Mouse (Mus musculus) erythroblast, embryonic 14.5 days (primary cell): Measurements from ENCODE around the gene Copg2. TPM values are rescaled to one million over a fixed set of nuclear protein-coding genes. Genes with fewer than 3 reads are reported as not detected.

ENCODE experiments used
- H3K27me3 ChIP-seq: 2 replicates; pipeline ENCODE4 v1.6.1; 2012; ENCODE audit warnings: inconsistent platforms; ENCODE audit not compliant: control insufficient read depth
- H3K36me3 ChIP-seq: 2 replicates; pipeline ENCODE4 v1.6.1; 2012; ENCODE audit warnings: mild to moderate bottlenecking, inconsistent platforms; ENCODE audit not compliant: control insufficient read depth
- H3K4me1 ChIP-seq: 2 replicates; pipeline ENCODE4 v1.6.1; 2012; ENCODE audit warnings: inconsistent platforms; ENCODE audit not compliant: control insufficient read depth
- H3K4me3 ChIP-seq: replicated peaks from 2 replicates; pipeline ENCODE3; 2012; ENCODE audit warnings: moderate library complexity, mild to moderate bottlenecking, inconsistent platforms
- H3K9me3 ChIP-seq: 2 replicates; pipeline ENCODE4 v1.6.1; 2012; ENCODE audit warnings: low read length, inconsistent platforms, mixed read lengths; ENCODE audit not compliant: control insufficient read depth
- GATA1 ChIP-seq: IDR thresholded peaks from 2 replicates; pipeline ENCODE4 v1.6.1; 2012; ENCODE audit warnings: low read length, inconsistent platforms, mixed read lengths
- TAL1 ChIP-seq: IDR thresholded peaks from 3 replicates; pipeline ENCODE4 v1.6.1; 2012; ENCODE audit warnings: low read length, inconsistent platforms, mixed read lengths
- polyA plus RNA-seq: library from polyadenylated mRNA; stranded (reverse); fragments of >175 nt; gene quantifications from 2 replicates; pipeline ENCODE4 v1.2.3, GENCODE M21; 2012

Copg2 gene
- polyA plus RNA-seq, 1 experiment, result 0.15 TPM

GRCm38 (mm10) chr6:30736864-30737547 lies 159.6 kb downstream of the Copg2 start:
- TF ChIP-seq GATA1, result no peak
- no peak for TF ChIP-seq TAL1
- no peak overlapping the region for H3K4me3 ChIP-seq
- no peaks in the 10 kb centered on the region for H3K36me3 ChIP-seq
- peaks cover 2% of the 10 kb centered on the region; the same call in 1 of the 2 replicates for H3K4me1 ChIP-seq
- H3K9me3 ChIP-seq, result peaks cover 40% of the 10 kb centered on the region
- peaks cover 80% of the 10 kb centered on the region for H3K27me3 ChIP-seq

DNA sequence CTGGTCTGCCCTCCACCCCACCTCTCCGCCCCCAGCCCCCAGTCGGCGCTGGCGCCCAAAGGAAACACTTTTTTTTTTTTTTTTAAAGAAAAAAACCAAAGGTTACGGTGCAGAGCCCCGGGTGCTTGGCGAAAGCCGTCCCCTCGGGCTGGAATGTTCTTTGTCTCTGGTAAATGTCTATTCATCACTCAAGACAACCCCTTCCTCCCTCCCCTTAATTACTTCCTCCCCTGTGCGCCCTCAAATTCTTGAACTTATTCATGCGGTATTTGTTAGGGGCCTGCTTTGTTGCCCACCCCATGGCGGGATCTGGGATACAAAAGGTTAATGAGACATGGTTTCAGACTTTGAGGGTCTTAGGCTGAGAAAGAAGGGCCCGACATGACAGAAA lies 160.2 kb downstream of the Copg2 start:
- peaks cover 2% of the 10 kb centered on the region; the same call in 1 of the 2 replicates for H3K4me1 ChIP-seq
- no peak overlapping the region for H3K4me3 ChIP-seq
- H3K27me3 ChIP-seq, result peaks cover 80% of the 10 kb centered on the region
- no peaks in the 10 kb centered on the region for H3K36me3 ChIP-seq
- peaks cover 40% of the 10 kb centered on the region for H3K9me3 ChIP-seq
- no peak for TF ChIP-seq TAL1

DNA sequence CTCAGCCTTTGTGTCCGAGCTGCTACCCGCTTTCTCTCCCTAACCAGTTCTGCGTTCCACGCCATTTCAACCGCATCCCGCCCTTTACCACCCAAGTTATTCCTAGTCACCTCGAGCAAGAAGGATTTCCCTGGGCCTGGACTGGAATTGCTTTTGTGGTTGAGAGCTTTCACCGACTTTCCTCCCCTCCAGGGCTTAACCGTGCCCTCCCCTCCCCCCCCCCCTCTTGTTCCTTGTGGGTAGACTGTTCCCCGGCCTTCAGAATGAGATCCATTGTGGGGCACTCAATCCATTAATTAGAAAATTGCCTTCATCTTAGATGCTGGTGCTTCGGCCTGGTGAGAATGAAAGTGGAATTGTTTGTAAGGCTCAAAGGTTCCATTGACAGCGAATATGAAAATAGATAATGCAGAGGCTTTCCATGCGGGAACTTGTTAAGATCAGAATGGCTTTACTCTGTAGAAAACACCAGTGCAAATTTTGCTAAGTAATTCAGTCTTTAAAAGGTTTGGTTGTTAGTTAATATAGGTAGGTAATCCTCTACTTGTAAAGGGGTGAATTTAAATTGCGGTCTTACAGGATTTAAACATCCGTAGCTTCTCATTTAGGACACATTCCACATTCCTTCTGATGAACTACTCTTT lies 160.7 kb downstream of the Copg2 start:
- Histone ChIP-seq H3K27me3 (peaks cover 80% of the 10 kb centered on the region), H3K36me3 (no peaks in the 10 kb centered on the region), H3K4me3 (no peak overlapping the region), H3K4me1 (peaks cover 2% of the 10 kb centered on the region; the same call in 1 of the 2 replicates), H3K9me3 (peaks cover 40% of the 10 kb centered on the region)
- no peak for TF ChIP-seq TAL1
- no peak for TF ChIP-seq GATA1

GRCm38 (mm10) chr6:30734988-30735727 lies 161.4 kb downstream of the Copg2 start:
- H3K27me3 ChIP-seq, result peaks cover 79% of the 10 kb centered on the region
- peaks cover 40% of the 10 kb centered on the region for H3K9me3 ChIP-seq
- no peaks in the 10 kb centered on the region for H3K36me3 ChIP-seq
- H3K4me3 ChIP-seq, result no peak overlapping the region
- TF ChIP-seq TAL1 (no peak), GATA1 (no peak)
- H3K4me1 ChIP-seq, result peaks cover 2% of the 10 kb centered on the region; the same call in 1 of the 2 replicates

DNA sequence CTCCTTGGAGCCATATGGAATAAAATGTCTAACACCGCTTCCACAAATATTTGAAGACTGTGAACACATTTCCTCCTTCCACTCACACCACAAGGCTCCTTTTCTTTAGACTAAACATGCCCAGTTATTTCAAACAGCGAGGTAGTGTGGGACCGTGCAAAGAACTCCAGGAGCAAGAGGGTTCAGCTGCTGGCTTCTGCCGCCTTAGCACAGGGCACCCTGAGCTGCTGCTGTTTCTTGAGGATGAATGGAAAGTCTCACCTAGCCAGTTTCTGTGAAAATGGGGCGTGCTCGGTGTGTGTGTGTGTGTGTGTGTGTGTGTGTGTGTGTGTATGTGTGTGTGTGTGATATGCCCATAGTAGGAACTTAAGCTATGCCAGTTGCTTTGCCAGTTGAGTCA lies 162.1 kb downstream of the Copg2 start:
- H3K4me1 ChIP-seq, result peaks cover 2% of the 10 kb centered on the region; the same call in 1 of the 2 replicates
- TF ChIP-seq TAL1, result no peak
- H3K27me3 ChIP-seq, result peaks cover 75% of the 10 kb centered on the region
- no peak overlapping the region for H3K4me3 ChIP-seq
- H3K9me3 ChIP-seq, result peaks cover 40% of the 10 kb centered on the region
- H3K36me3 ChIP-seq, result no peaks in the 10 kb centered on the region

DNA sequence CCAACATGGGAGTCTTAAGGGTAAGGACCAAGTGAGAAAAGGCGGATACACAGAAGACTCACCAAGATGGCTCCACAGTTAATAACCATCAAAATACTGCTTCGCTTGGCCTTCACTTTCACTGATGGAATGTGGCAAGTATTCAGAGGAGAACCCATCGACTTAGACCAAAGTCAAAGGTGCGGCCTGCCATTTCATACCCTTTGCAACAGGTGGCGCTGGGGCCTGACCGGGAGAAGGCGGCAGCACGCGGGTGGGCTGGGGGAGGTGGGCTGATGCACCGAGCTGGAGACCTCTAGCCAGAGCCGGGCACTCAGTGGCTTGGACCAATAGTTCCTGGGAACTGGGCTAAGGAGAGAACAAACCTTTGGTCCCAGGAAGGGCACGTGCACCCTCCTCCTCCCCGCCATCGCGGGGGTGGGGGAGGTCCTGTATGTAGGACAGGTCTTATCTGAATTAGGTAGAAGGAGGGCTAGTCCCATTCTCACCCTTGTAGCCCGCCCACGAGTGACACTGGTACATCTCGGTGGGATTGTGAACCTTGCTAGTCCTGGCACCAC lies 163.9 kb downstream of the Copg2 start:
- peaks cover 57% of the 10 kb centered on the region for H3K27me3 ChIP-seq
- TF ChIP-seq TAL1, result no peak
- TF ChIP-seq GATA1, result no peak

GRCm38 (mm10) chr6:30730301-30730971 lies 166.2 kb downstream of the Copg2 start:
- Histone ChIP-seq H3K9me3 (peaks cover 11% of the 10 kb centered on the region), H3K4me3 (no peak overlapping the region), H3K4me1 (no peaks in the 10 kb centered on the region), H3K36me3 (no peaks in the 10 kb centered on the region), H3K27me3 (peaks cover 35% of the 10 kb centered on the region)
- TF ChIP-seq GATA1 (no peak), TAL1 (no peak)

More for the DNA sequence above, 163.9 kb downstream of the Copg2 start:
- H3K4me1 ChIP-seq, result no peaks in the 10 kb centered on the region
- no peaks in the 10 kb centered on the region for H3K36me3 ChIP-seq
- no peak overlapping the region for H3K4me3 ChIP-seq
- H3K9me3 ChIP-seq, result peaks cover 27% of the 10 kb centered on the region

- Histone ChIP-seq H3K4me1 (no peaks in the 10 kb centered on the region), H3K9me3 (no peaks in the 10 kb centered on the region), H3K27me3 (no peaks in the 10 kb centered on the region; the same call in 1 of the 2 replicates), H3K4me3 (no peak within 1 kb of the TSS), H3K36me3 (no peaks in the 10 kb centered on the region)
- TF ChIP-seq TAL1, result no peak
- no peak for TF ChIP-seq GATA1
Measured at GRCm38 (mm10) chr6:30723331-30723730, 173.3 kb downstream of the Copg2 start, which contains the start of gene Mest. Mest (plus strand) TSS chr6:30723547.
